Mouse (Mus musculus): ENCODE measurements around the gene Snx22. TPM values are rescaled to one million over a fixed set of nuclear protein-coding genes. Genes with fewer than 3 reads are reported as not detected.

Snx22 gene
- total and polyA plus RNA-seq, 2 experiments from 2014 or later, result 0.98 to 3.0 TPM

DNA sequence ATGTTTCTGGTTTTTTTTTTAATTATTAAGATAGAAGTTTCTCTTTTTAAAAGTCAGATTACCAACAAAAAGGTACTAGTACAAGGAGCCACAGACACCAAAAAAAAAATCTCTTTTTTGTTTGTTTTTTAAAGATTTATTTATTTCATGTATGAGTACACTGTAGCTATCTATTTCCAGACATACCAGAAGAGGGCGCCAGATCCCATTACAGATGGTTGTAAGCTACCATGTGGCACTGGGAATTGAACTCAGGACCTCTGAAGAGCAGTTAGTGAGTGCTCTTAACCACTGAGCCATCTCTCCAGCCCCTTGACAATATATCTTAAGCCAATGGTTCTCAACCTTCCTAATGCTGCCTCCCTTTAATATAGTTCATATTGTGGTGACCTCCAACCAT is 15.9 kb downstream of the Snx22 start:
- WGBS, result 27% methylated on average over 1 of the region's 1 CpGs
- H3K4me3 ChIP-seq (ENCODE audit: low read depth, low read length), result no peak overlapping the region
- 0 out of 2 replicates have a peak, but pooled peaks cover 3% of the 10 kb centered on the region for H3K4me1 ChIP-seq (ENCODE audit: control insufficient read depth, insufficient read depth)
- H3K9ac ChIP-seq (replicated peaks; ENCODE audit: low read depth, low read length), result no peak overlapping the region
- DNase-seq (ENCODE audit: low spot score) (no peak), ATAC-seq (ENCODE audit: insufficient read depth, low read depth) (no peak)
- no peaks in the 10 kb centered on the region for H3K9me3 ChIP-seq (replicated peaks; ENCODE audit: control insufficient read depth, low read length)
- no peak overlapping the region for H3K27ac ChIP-seq (ENCODE audit: low read depth)
- H3K36me3 ChIP-seq (replicated peaks; ENCODE audit: control insufficient read depth, insufficient read depth, low read length), result no peaks in the 10 kb centered on the region
- H3K4me2 ChIP-seq (ENCODE audit: low read depth, low read length), result no peak overlapping the region
- TF ChIP-seq EP300 (IDR thresholded peaks at IDR 0.05; ENCODE audit: low read depth), result no peak
- no peaks in the 10 kb centered on the region for H3K27me3 ChIP-seq (ENCODE audit: control insufficient read depth, insufficient read depth, low read length)

DNA sequence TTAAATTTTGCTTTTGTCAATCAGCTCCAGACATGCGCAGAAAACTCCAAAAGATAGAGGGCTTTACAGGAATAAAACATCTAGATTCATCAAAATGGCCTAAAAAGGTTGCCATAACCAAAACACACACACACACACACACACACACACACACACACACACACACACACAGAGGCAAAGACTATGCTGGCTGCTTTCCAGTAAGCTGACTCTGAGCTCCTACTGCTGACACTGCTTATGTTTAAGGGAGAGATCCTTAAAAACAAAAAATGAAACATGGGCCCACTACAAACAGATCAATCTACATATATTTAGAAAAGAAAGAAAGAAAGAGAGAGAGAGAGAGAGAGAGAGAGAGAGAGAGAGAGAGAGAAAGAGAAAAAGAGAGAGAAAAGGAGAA is 16.8 kb downstream of the Snx22 start:
- no peak overlapping the region for H3K9ac ChIP-seq (replicated peaks; ENCODE audit: low read depth, low read length)
- H3K27ac ChIP-seq (ENCODE audit: low read depth), result no peak overlapping the region
- H3K4me3 ChIP-seq (ENCODE audit: low read depth, low read length), result no peak overlapping the region
- TF ChIP-seq EP300 (IDR thresholded peaks at IDR 0.05; ENCODE audit: low read depth) (no peak), CTCF (IDR thresholded peaks at IDR 0.05; ENCODE audit: low read depth) (no peak)
- H3K36me3 ChIP-seq (replicated peaks; ENCODE audit: control insufficient read depth, insufficient read depth, low read length), result no peaks in the 10 kb centered on the region
- H3K4me2 ChIP-seq (ENCODE audit: low read depth, low read length), result no peak overlapping the region
- WGBS, result 92% methylated on average over 1 of the region's 1 CpGs
- DNase-seq (ENCODE audit: low spot score), result no peak
- no peaks in the 10 kb centered on the region for H3K27me3 ChIP-seq (ENCODE audit: control insufficient read depth, insufficient read depth, low read length)
- H3K9me3 ChIP-seq (replicated peaks; ENCODE audit: control insufficient read depth, low read length), result no peaks in the 10 kb centered on the region
- ATAC-seq (ENCODE audit: insufficient read depth, low read depth), result no peak
- H3K4me1 ChIP-seq (ENCODE audit: control insufficient read depth, insufficient read depth), result 0 out of 2 replicates have a peak, but pooled peaks cover 3% of the 10 kb centered on the region

DNA sequence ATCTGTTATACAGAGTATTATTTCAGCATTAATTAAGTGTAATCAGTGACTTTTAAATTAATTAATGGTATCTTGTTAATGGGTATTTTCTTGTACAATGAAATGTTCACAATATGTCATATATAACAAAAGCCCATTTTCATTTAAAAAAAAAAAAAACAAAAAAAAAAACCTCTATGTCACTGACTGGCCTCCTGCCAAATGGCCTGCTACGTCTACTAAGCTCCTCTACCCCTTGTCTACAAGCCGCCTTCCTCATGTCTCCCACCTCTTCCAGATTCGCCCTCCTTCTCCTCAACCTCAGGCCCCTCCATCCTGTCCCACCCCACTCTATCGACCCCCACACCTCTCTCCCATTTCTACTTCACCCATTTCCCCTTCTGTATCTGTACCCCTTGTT is 18.0 kb downstream of the Snx22 start:
- Histone ChIP-seq H3K27ac (ENCODE audit: low read depth) (no peak overlapping the region), H3K27me3 (ENCODE audit: control insufficient read depth, insufficient read depth, low read length) (no peaks in the 10 kb centered on the region), H3K4me2 (ENCODE audit: low read depth, low read length) (no peak overlapping the region), H3K9me3 (replicated peaks; ENCODE audit: control insufficient read depth, low read length) (no peaks in the 10 kb centered on the region), H3K4me3 (ENCODE audit: low read depth, low read length) (no peak overlapping the region), H3K9ac (replicated peaks; ENCODE audit: low read depth, low read length) (no peak overlapping the region), H3K4me1 (ENCODE audit: control insufficient read depth, insufficient read depth) (0 out of 2 replicates have a peak, but pooled peaks cover 3% of the 10 kb centered on the region), H3K36me3 (replicated peaks; ENCODE audit: control insufficient read depth, insufficient read depth, low read length) (no peaks in the 10 kb centered on the region)
- ATAC-seq (ENCODE audit: insufficient read depth, low read depth) (no peak), DNase-seq (ENCODE audit: low spot score) (no peak)
- WGBS, result 72% methylated on average over 4 of the region's 4 CpGs
- no peak for TF ChIP-seq EP300 (IDR thresholded peaks at IDR 0.05; ENCODE audit: low read depth)
- TF ChIP-seq CTCF (IDR thresholded peaks at IDR 0.05; ENCODE audit: low read depth), result no peak

DNA sequence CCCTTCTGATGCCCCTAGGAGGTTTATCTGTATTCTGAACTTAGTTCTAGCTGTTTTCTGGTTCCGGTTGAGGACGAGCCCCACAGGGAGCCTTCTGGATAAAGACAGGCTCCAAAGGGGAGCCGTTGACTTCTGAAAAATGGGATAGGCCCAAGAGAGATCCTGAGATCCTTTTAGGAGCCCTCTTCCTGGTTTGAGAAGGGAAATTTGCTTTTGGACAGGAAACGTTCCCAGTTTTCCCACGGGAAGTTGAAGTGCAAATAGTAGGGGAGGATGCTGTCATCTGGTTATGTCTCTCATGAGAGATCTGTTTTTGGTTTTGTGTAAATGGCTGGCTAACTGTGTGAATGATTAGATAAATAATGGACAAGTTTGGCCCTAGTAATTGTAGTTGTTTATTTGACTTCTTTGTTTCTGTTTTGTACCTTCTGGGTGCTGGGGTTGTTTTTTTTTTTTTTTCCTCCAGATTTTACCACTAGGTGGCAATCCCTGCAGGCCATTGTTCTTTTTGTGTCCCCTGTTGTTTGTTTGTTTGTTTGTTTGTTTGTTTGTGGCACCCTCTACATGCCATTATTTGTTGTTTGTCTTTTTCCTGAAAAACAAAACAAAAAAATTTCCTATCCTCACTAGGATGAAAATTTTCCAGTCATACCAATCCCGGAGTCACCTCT is 19.5 kb downstream of the Snx22 start:
- TF ChIP-seq CTCF (IDR thresholded peaks at IDR 0.05; ENCODE audit: low read depth), result no peak
- TF ChIP-seq EP300 (IDR thresholded peaks at IDR 0.05; ENCODE audit: low read depth), result no peak
- no peaks in the 10 kb centered on the region for H3K9me3 ChIP-seq (replicated peaks; ENCODE audit: control insufficient read depth, low read length)
- H3K27me3 ChIP-seq (ENCODE audit: control insufficient read depth, insufficient read depth, low read length), result no peaks in the 10 kb centered on the region
- no peak overlapping the region for H3K4me3 ChIP-seq (ENCODE audit: low read depth, low read length)
- H3K27ac ChIP-seq (ENCODE audit: low read depth), result peak overlapping the region; percentile 53
- 58% methylated on average over 6 of the region's 6 CpGs for WGBS
- H3K36me3 ChIP-seq (replicated peaks; ENCODE audit: control insufficient read depth, insufficient read depth, low read length), result no peaks in the 10 kb centered on the region
- 0 out of 2 replicates have a peak, but pooled peaks cover 3% of the 10 kb centered on the region for H3K4me1 ChIP-seq (ENCODE audit: control insufficient read depth, insufficient read depth)
- no peak for DNase-seq (ENCODE audit: low spot score)
- ATAC-seq (ENCODE audit: insufficient read depth, low read depth), result no peak
- H3K4me2 ChIP-seq (ENCODE audit: low read depth, low read length), result no peak overlapping the region
- H3K9ac ChIP-seq (replicated peaks; ENCODE audit: low read depth, low read length), result no peak overlapping the region

DNA sequence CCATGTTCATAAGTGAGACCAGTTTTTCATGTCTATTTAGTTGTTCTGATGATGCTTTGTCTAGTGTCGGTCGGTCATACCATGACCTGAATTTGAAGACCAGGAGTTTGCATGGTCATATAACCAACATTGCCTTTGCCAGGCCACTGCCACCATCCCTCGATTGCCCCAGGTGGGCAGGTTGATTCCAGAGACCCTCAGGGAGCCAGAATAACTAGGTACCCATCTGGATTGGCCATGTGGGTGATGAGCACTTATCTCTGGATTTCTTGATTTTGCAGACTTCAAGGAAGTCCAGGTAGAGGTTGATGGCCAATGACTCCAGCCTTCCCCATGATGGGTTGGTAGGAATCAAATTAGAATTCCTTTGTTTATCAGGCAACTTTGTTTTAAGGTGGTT is 26.3 kb downstream of the Snx22 start:
- H3K4me3 ChIP-seq (ENCODE audit: low read depth, low read length), result no peak overlapping the region
- WGBS, result 95% methylated on average over 3 of the region's 3 CpGs
- no peak for ATAC-seq (ENCODE audit: insufficient read depth, low read depth)
- no peak overlapping the region for H3K4me2 ChIP-seq (ENCODE audit: low read depth, low read length)
- no peak for DNase-seq (ENCODE audit: low spot score)
- no peaks in the 10 kb centered on the region for H3K27me3 ChIP-seq (ENCODE audit: control insufficient read depth, insufficient read depth, low read length)
- H3K9ac ChIP-seq (replicated peaks; ENCODE audit: low read depth, low read length), result no peak overlapping the region
- peaks cover 30% of the 10 kb centered on the region for H3K36me3 ChIP-seq (replicated peaks; ENCODE audit: control insufficient read depth, insufficient read depth, low read length)
- H3K4me1 ChIP-seq (ENCODE audit: control insufficient read depth, insufficient read depth), result no peaks in the 10 kb centered on the region
- H3K9me3 ChIP-seq (replicated peaks; ENCODE audit: control insufficient read depth, low read length), result no peaks in the 10 kb centered on the region
- no peak overlapping the region for H3K27ac ChIP-seq (ENCODE audit: low read depth)
- no peak for TF ChIP-seq EP300 (IDR thresholded peaks at IDR 0.05; ENCODE audit: low read depth)
- TF ChIP-seq CTCF (IDR thresholded peaks at IDR 0.05; ENCODE audit: low read depth), result no peak

DNA sequence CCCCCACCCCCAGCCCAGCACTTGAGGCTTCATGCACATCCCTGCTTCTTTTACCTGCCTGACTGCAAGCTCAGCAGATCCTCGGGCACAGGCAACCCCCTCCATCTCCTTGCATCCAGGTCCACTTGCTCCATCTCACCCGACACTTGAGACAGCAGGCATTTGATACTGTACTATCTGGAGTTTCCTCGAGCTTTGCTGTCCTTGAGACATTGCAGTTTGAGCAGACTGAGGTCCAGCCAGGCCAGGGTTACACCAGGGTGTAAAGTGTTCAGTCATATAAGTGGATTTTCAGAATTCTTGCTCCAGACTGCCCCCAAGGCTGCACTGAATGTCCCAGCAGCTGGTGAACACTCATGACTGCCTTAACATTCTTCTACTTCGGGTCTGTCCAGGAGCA is 27.2 kb downstream of the Snx22 start:
- Histone ChIP-seq H3K4me2 (ENCODE audit: low read depth, low read length) (no peak overlapping the region), H3K9me3 (replicated peaks; ENCODE audit: control insufficient read depth, low read length) (no peaks in the 10 kb centered on the region), H3K27ac (ENCODE audit: low read depth) (no peak overlapping the region), H3K27me3 (ENCODE audit: control insufficient read depth, insufficient read depth, low read length) (no peaks in the 10 kb centered on the region), H3K4me3 (ENCODE audit: low read depth, low read length) (no peak overlapping the region), H3K4me1 (ENCODE audit: control insufficient read depth, insufficient read depth) (no peaks in the 10 kb centered on the region), H3K9ac (replicated peaks; ENCODE audit: low read depth, low read length) (no peak overlapping the region), H3K36me3 (replicated peaks; ENCODE audit: control insufficient read depth, insufficient read depth, low read length) (peaks cover 36% of the 10 kb centered on the region)
- WGBS, result 64% methylated on average over 4 of the region's 4 CpGs
- TF ChIP-seq CTCF (IDR thresholded peaks at IDR 0.05; ENCODE audit: low read depth) (no peak), EP300 (IDR thresholded peaks at IDR 0.05; ENCODE audit: low read depth) (no peak)
- ATAC-seq (ENCODE audit: insufficient read depth, low read depth) (no peak), DNase-seq (ENCODE audit: low spot score) (no peak)

Data from heart, postnatal 0 days (tissue).